Mouse (Mus musculus) bone marrow macrophage, adult 2 months (primary cell): Measurements from ENCODE around the gene Cchcr1.

ENCODE experiments used
- CTCF ChIP-seq: IDR thresholded peaks from 2 replicates; pipeline ENCODE4 v1.5.1; 2012; ENCODE audit warnings: low read depth, mild to moderate bottlenecking, low read length, moderate library complexity
- POLR2A ChIP-seq: IDR thresholded peaks from 2 replicates; pipeline ENCODE4 v1.6.1; 2012; ENCODE audit warnings: mild to moderate bottlenecking, low read depth, low read length, borderline replicate concordance

DNA sequence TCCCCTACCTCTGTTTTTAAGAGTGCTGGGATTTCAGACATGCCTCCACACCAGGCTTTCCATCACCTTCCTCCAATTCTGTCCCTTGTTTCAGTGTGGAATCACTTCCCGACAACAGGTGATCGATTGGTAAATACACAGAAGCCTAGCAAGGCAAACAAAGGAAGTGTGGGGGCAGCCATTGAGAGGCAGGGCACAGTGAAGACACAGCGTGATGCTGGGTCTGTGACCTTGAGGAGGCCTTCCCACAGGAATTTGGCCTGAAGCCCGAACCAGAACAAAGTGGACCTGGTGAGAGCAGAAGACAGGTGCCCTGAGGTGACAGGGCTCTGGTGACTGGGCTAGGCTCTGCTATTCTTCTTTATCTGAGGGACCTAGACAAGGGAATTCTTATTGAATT lies 31.2 kb upstream of the Cchcr1 start:
- TF ChIP-seq CTCF (no peak), POLR2A (no peak)
